Mouse (Mus musculus) layer of hippocampus, adult 18-20 months (tissue): ENCODE results near the gene Lrpap1. TPM values are rescaled to one million over a fixed set of nuclear protein-coding genes. Genes with fewer than 3 reads are reported as not detected.

ENCODE experiments used
- DNase-seq, 2 experiments: peaks; one replicate each; pipeline ENCODE4 v3.0.0; 2022; ENCODE audit warnings: low spot score in 2 of 2
- total RNA-seq, 2 experiments: library from RNA; stranded (reverse); gene quantifications; 2 replicates each; pipeline ENCODE4 v1.2.3; 2021

Gene Lrpap1
- total RNA-seq, 2 experiments from 2014 or later, result 142 to 166 TPM

DNA sequence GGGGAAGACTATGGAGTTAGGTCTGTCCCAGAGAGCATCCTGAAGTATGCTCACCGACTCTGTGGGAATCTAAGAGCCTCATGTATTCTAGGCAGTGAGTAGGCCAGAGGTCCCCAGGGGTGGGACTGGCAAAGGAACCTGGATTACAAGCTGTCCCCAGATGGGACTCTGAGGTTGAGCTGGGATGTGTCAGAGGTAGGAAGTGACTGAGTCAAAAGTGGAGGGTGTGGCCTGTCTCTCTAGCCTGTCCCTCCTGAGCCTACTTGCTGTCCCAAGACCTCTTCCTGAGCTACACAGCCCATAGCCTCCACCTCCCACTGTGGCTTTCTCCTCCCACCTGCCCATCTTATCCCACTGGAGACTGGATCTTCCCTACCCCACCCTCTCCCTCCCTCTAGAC, 47.4 kb downstream of the Lrpap1 start:
- no peak for DNase-seq

DNA sequence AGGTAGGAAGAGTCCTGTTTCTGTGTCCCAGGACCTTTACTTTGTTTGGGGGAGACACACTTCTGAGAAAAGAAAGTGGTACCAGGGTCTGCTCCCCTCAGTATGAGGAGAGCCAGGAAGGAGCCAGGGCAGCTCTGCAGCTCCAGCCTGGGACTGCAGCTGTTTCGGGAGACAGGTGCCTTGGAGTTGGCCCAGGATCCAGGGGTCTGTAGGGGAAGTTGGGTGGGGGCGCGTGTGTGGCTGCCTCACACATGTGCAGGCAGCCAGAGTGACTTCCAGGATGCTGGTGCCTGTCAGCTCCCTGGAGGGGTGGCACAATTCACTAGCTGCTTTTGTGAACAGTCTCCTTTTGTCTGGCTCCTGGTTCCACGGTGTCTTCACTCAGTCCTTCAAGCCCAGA, 48.0 kb downstream of the Lrpap1 start:
- DNase-seq, result no peak

DNA sequence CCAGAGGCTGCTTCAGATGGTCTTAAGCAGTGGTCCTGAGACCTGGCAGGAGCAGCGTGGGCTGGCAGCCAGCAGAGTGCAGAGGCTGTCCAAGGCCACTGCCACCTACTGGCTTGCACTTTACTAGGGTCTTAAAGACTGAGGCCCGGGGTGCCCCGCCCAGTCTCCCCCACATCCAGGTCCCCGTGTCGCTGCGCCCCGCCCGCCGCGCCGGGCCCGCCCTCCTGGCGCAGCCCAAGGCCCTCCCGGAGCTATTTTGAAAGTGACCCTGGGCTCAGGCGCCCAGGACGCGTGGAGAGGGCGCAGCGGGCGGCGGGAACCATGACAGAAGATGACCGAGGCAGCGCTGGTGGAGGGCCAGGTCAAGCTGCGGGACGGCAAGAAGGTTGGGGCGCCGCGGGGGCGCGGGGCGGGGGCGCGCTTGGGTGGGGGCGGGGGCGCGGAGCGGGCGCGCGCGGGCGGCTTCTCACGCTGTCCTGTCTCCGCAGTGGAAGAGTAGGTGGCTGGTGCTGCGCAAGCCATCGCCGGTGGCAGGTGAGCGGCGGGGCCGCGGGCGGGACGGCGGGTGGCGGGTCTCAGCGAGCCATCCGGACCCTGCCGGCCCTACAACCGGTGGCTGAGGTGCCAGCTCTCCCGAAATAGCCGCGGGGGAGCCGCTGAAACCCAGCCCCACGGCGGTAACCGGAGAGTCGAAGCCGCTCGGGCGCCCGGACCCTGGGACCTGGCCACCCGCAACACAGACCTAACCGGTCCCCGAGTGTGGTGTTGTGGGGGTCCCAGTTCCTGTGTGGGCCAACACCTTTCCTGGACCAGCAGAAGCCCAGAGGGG, 48.7 kb downstream of the Lrpap1 start, which contains the start of gene Dok7:
Gene Dok7 (plus strand): TSS at position 163 of the 829 bp plus-strand sequence.
- peak; percentile 45 to 57 for DNase-seq

DNA sequence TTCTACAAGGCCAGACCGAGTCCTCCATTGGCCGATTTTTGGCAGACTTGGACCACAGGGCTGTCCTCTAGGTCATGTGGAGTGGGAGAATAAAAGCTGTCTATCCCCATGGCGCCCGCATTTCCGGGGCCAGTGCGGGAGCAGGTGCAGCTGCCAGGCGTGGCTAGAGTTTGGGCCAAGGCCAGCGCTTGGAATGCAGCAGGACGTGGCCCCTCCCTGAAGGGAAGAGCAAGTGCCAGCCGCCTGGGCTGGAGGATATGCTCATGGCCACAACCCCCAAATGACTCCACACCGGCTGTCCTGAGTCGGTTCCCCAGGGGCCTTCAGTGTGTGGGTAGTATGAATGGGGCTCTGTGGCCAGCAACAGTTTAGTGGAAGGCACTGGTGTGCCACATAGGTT, 50.5 kb downstream of the Lrpap1 start:
- no peak for DNase-seq

DNA sequence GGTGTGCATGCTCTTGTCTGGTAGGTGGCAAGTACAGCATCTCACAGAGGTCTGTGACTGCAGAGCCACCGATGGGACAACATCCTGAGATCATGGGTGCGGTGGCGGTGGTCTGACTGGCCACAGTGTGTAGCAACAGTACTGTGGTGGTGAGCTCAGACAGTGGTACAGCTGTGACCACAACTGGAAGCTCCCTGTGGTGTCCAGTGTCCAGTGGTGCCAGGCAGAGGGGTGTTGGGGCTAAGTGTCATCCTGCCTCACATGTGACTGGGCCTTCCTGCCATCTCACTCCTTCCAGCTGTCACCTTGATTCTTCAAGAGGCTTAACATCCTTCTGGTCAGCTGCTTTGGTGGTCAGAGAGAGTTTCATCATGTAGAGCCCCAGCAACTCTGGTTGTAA, 50.9 kb downstream of the Lrpap1 start:
- DNase-seq, result no peak

DNA sequence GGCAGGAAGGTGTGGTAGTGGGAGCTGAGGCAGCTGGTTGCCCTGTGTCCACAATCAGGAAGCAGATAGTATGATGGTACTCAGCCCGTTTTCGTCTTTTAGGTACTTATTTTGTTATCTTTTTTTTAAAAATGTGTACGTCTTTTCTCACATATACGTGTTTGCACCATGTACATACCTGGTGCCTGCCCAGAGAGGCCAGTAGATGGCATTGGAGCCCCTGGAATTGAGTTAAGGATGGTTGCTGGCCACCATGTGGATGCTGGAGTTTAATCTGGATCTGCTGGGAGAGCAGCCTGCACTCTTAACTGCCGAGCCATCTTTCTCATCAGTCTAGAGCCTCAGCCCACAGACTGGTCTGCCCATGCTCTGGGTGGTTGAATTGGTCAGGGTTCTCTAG, 55.0 kb downstream of the Lrpap1 start:
- DNase-seq, result no peak

DNA sequence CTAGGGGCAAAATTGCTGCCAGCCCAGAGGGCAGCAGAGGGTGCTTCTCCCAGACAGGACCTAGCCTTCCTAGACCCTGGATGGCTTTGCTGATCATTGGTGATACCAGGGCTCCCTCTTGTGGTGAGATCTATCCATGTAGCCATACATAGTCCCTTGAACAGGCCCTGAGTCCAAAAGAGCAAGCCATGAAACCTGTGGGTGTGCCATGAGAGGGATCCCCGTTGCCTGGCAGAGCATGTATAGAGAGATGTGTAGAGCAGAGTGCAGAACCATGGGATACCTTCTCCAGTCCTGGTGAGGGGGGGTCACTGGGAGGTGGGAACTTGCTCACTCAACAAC, 62.5 kb downstream of the Lrpap1 start:
- peak; percentile 60 to 92 for DNase-seq

DNA sequence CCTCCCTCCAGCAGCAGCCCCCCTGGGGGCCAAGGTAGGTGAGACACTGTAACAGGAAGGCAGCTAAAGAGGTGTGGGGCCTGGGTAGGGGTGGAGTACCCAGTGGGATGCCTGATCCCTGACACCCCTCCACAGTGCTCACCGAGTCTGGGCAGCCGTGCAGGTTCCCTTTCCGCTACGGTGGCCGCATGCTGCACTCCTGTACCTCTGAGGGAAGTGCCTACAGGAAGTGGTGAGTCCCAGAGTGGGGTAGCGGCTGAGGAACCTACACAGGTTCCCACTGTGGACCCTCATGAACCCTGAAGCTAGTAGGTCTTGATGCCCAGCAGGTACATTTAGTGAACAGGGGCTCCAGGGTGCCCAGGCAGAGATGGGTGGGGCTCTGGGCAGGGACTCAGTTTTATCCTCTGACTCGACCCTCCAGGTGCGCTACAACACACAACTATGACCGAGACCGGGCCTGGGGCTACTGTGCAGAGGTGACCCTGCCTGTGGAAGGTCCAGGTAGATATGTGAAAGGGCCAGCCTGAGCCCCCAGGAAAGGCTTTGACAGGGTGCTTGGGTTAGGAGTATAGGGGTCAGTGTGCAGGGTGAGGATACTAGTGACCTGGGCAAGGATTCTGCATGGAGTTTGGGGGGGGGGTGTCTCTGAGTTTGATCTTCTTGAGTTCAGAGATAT, 63.0 kb downstream of the Lrpap1 start:
- DNase-seq, result no peak

Other genes starting within 250 kb of the Lrpap1 start
- gene Msantd1, start 197.8 kb downstream of the Lrpap1 start, total RNA-seq, result 1 to 10 TPM; 5.7 to 6.2 TPM
- 10 to 100 TPM; 43.3 to 44.2 TPM for gene Rgs12, start 156.3 kb downstream of the Lrpap1 start, total RNA-seq
- 1 to 10 TPM; 1.0 to 2.2 TPM for gene Hgfac, start 64.3 kb downstream of the Lrpap1 start, total RNA-seq
- 10 to 100 TPM; 19.0 to 21.5 TPM for gene Dok7, start 49.0 kb downstream of the Lrpap1 start, total RNA-seq
- gene Adra2c, start 172.6 kb upstream of the Lrpap1 start, total RNA-seq, result 10 to 100 TPM; 26.9 to 32.3 TPM